10 mouse cellular contexts compared by ENCODE assay signal in the genomic region with DNA sequence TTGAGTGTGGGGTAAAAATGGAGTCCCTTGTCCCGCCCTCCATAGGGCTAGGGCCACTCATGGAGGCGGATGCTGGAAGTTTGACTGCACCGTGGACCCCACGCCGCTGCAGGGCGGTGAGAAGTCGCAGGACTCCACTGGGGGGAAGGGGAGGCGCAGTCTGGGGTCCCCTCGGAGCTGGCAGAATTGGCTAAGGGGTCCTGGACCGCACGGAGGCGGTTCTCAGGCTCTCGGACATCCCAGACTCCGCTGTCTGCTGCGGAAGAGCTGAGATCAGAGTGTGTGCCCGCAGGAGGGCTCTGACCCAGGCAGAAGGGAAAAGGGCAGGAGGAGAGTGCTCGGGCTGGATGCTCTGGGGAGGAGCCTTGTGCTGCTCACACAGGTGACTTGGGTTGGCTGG. TPM values are rescaled to one million over a fixed set of nuclear protein-coding genes. Genes with fewer than 3 reads are reported as not detected.
DNase-seq lines count a peak whose midpoint lies in the region; ATAC-seq lines count a peak whose summit lies in the region.
"Had no signal": no experiment of that assay in that cellular context is flagged by ENCODE, and none has a peak within 500 bp of the region (broad histone marks: within the 10 kb centered on the region; RNA-seq: fewer than 3 reads in every experiment).

No protein-coding gene starts in this region.

- H3K27me3 ChIP-seq in lung, embryonic 15.5 days: no peaks in the 10 kb centered on the region
- peaks cover 34% of the 10 kb centered on the region for H3K27me3 ChIP-seq in forebrain, embryonic 10.5 days (ENCODE audit: poor library complexity, severe bottlenecking)
- peaks cover 21% of the 10 kb centered on the region for H3K27me3 ChIP-seq in limb, embryonic 12.5 days
- H3K27me3 ChIP-seq in neural tube, embryonic 14.5 days (ENCODE audit: control insufficient read depth, insufficient read depth, low read length): no peaks in the 10 kb centered on the region

- H3K4me1 ChIP-seq in lung, embryonic 15.5 days: peaks cover 21% of the 10 kb centered on the region
- peaks cover 17% of the 10 kb centered on the region for H3K4me1 ChIP-seq in forebrain, embryonic 10.5 days
- H3K4me1 ChIP-seq in limb, embryonic 12.5 days (replicated peaks): no peaks in the 10 kb centered on the region
- H3K4me1 ChIP-seq in neural tube, embryonic 14.5 days (ENCODE audit: control insufficient read depth, insufficient read depth, low read length): no peaks in the 10 kb centered on the region

- WGBS in lung, embryonic 15.5 days: 3% methylated on average over 17 of the region's 17 CpGs
- WGBS in forebrain, embryonic 10.5 days: 2% methylated on average over 17 of the region's 17 CpGs
- WGBS in limb, embryonic 12.5 days: 2% methylated on average over 17 of the region's 17 CpGs
- WGBS in neural tube, embryonic 14.5 days: 5% methylated on average over 17 of the region's 17 CpGs

- no peak overlapping the region for H3K27ac ChIP-seq in lung, embryonic 15.5 days
- H3K27ac ChIP-seq in forebrain, embryonic 10.5 days: peak overlapping the region; percentile 64
- H3K27ac ChIP-seq in limb, embryonic 12.5 days: no peak overlapping the region
- H3K27ac ChIP-seq in neural tube, embryonic 14.5 days (ENCODE audit: low read depth, low read length): no peak overlapping the region

- ATAC-seq in lung, embryonic 15.5 days (ENCODE audit: borderline replicate concordance, extremely low read depth, low FRiP score, low TSS enrichment): peak; percentile 63; the same call in 1 of the 2 replicates
- ATAC-seq in limb, embryonic 12.5 days (ENCODE audit: insufficient number of reproducible peaks, insufficient read depth, low FRiP score, low TSS enrichment, low read depth): peak; percentile 78
- ATAC-seq in neural tube, embryonic 14.5 days (ENCODE audit: low read depth): no peak

- no peaks in the 10 kb centered on the region for H3K9me3 ChIP-seq in lung, embryonic 15.5 days
- no peaks in the 10 kb centered on the region for H3K9me3 ChIP-seq in forebrain, embryonic 10.5 days
- H3K9me3 ChIP-seq in limb, embryonic 12.5 days: no peaks in the 10 kb centered on the region
- H3K9me3 ChIP-seq in neural tube, embryonic 14.5 days (ENCODE audit: control insufficient read depth, low read length): no peaks in the 10 kb centered on the region

- no peak for DNase-seq in lung, postnatal 25 days (ENCODE audit: low spot score)
- DNase-seq in forebrain, embryonic 10.5 days (ENCODE audit: extremely low spot score, low spot score): no peak
- no peak for DNase-seq in adrenal gland, postnatal 25 days
- DNase-seq in cerebellum, adult 18-20 months: no peak
- no peak for DNase-seq in layer of hippocampus, postnatal 14 days (ENCODE audit: low spot score in 2 of 2)
- DNase-seq: cerebellum, postnatal 36 days had no signal

- peak overlapping the region; percentile 35 for H3K4me3 ChIP-seq in lung, embryonic 15.5 days
- peak overlapping the region; percentile 52 for H3K4me3 ChIP-seq in forebrain, embryonic 10.5 days
- H3K4me3 ChIP-seq in limb, embryonic 12.5 days (replicated peaks): peak overlapping the region; percentile 42
- H3K4me3 ChIP-seq in neural tube, embryonic 14.5 days (ENCODE audit: low read depth, low read length): no peak overlapping the region

- H3K4me2 ChIP-seq in lung, embryonic 15.5 days: peak overlapping the region; percentile 65
- H3K4me2 ChIP-seq in limb, embryonic 12.5 days: peak overlapping the region; percentile 65
- peak overlapping the region; percentile 32; the same call in 1 of the 2 replicates for H3K4me2 ChIP-seq in neural tube, embryonic 14.5 days (ENCODE audit: low read depth, low read length)

- peak overlapping the region; percentile 29 for H3K9ac ChIP-seq in lung, embryonic 15.5 days
- peak overlapping the region; percentile 61 for H3K9ac ChIP-seq in limb, embryonic 12.5 days (replicated peaks)
- no peak overlapping the region for H3K9ac ChIP-seq in neural tube, embryonic 14.5 days (replicated peaks; ENCODE audit: low read depth, low read length)

- H3K36me3 ChIP-seq in lung, embryonic 15.5 days: no peaks in the 10 kb centered on the region
- no peaks in the 10 kb centered on the region for H3K36me3 ChIP-seq in forebrain, embryonic 10.5 days (replicated peaks)
- H3K36me3 ChIP-seq in limb, embryonic 12.5 days: no peaks in the 10 kb centered on the region
- no peaks in the 10 kb centered on the region for H3K36me3 ChIP-seq in neural tube, embryonic 14.5 days (ENCODE audit: control insufficient read depth, insufficient read depth, low read length)

RNA-seq across cellular contexts. Expression of a gene that starts 17.7 kb away (rescaled TPM):
- 4.9 and 5.0 TPM in 2 replicates for polyA plus RNA-seq in lung, embryonic 15.5 days (2015; fragmentation: Nextera tagmentation; extraction: Ambion mirVana)
- polyA plus RNA-seq in forebrain, embryonic 10.5 days (2016; fragmentation: Nextera tagmentation; extraction: Ambion mirVana): 0.30 and 0.47 TPM in 2 replicates
- polyA plus RNA-seq in limb, embryonic 12.5 days (2016; fragmentation: Nextera tagmentation; extraction: Ambion mirVana): 3.2 and 4.3 TPM in 2 replicates
- 0.81 and 1.5 TPM in 2 replicates for polyA plus RNA-seq in neural tube, embryonic 14.5 days (2014; fragmentation: Nextera tagmentation; extraction: Ambion mirVana)
- 0.52 TPM in 1 of 2 replicates, not detected in the other for total RNA-seq in adrenal gland, postnatal 25 days (2021)
- 1 to 10 TPM; 1.1 to 3.0 TPM for total RNA-seq in layer of hippocampus, postnatal 14 days (2021)
- polyA plus RNA-seq: liver, adult 2 months had no signal

RNA-seq across cellular contexts. Expression of a gene that starts 31.1 kb away (rescaled TPM):
- 8.5 and 10.5 TPM in 2 replicates for polyA plus RNA-seq in lung, embryonic 15.5 days (2015; fragmentation: Nextera tagmentation; extraction: Ambion mirVana)
- 3.1 and 3.7 TPM in 2 replicates for polyA plus RNA-seq in forebrain, embryonic 10.5 days (2016; fragmentation: Nextera tagmentation; extraction: Ambion mirVana)
- 5.2 and 6.4 TPM in 2 replicates for polyA plus RNA-seq in limb, embryonic 12.5 days (2016; fragmentation: Nextera tagmentation; extraction: Ambion mirVana)
- polyA plus RNA-seq in neural tube, embryonic 14.5 days (2014; fragmentation: Nextera tagmentation; extraction: Ambion mirVana): 4.7 and 5.7 TPM in 2 replicates
- 25.6 and 26.3 TPM in 2 replicates for total RNA-seq in adrenal gland, postnatal 25 days (2021)
- 100 to 1,000 TPM; 109 to 128 TPM for total RNA-seq in layer of hippocampus, postnatal 14 days (2021)
